Mouse (Mus musculus) forebrain, embryonic 12.5 days (tissue): ENCODE data around the gene Snx9. TPM values are rescaled to one million over a fixed set of nuclear protein-coding genes. Genes with fewer than 3 reads are reported as not detected.
A peak's percentile ranks its signal among the peaks of the same experiment; 100 is the strongest.

Experiments
- ATAC-seq: fragments of 200-750 bp; cut with Nextera tagmentation; 2 replicates; pipeline ENCODE4 v1.8.0; 2017; ENCODE audit warnings: moderate TSS enrichment; ENCODE audit not compliant: low FRiP score
- H3K27ac ChIP-seq: fragments of 300-500 bp; sonication (generic); 2 replicates; pipeline ENCODE4 v1.5.1; 2016; ENCODE audit warnings: mild to moderate bottlenecking
- H3K27me3 ChIP-seq: fragments of 300-500 bp; sonication (generic); 2 replicates; pipeline ENCODE4 v1.6.1; 2016; ENCODE audit warnings: mild to moderate bottlenecking
- H3K36me3 ChIP-seq: fragments of 300-500 bp; sonication (generic); replicated peaks from 2 replicates; pipeline ENCODE4 v1.6.1; 2016; ENCODE audit warnings: mild to moderate bottlenecking
- H3K4me1 ChIP-seq: fragments of 300-500 bp; sonication (generic); 2 replicates; pipeline ENCODE4 v1.6.1; 2016
- H3K4me2 ChIP-seq: fragments of 300-500 bp; sonication (generic); 2 replicates; pipeline ENCODE4 v1.6.1; 2016; ENCODE audit warnings: mild to moderate bottlenecking, moderate library complexity
- H3K4me3 ChIP-seq: fragments of 300-500 bp; sonication (generic); replicated peaks from 2 replicates; pipeline ENCODE4 v1.5.1; 2016; ENCODE audit warnings: mild to moderate bottlenecking
- H3K9ac ChIP-seq: fragments of 300-500 bp; sonication (generic); 2 replicates; pipeline ENCODE4 v1.6.1; 2016; ENCODE audit warnings: mild to moderate bottlenecking
- H3K9me3 ChIP-seq: fragments of 300-500 bp; sonication (generic); 2 replicates; pipeline ENCODE4 v1.6.1; 2016
- WGBS: fragments of 180-500 bp; shearing (Covaris S2); methylation state at CpG from one replicate; pipeline ENCODE4 v1.1.7; 2016; 5-methylcytosine and 5-hydroxymethylcytosine counted together
- polyA plus RNA-seq: library from polyadenylated mRNA; unstranded; fragments of >200 nt; fragmentation: Nextera tagmentation; extraction: Ambion mirVana; gene quantifications from 2 replicates; pipeline ENCODE4 v1.2.1, GENCODE M21; 2016

The Snx9 gene
- polyA plus RNA-seq, 1 experiment from 2014 or later, result 15.1 TPM

GRCm38 (mm10) chr17:5817871-5818270, 23.3 kb upstream of the Snx9 start:
- Histone ChIP-seq H3K4me2 (no peak overlapping the region), H3K9me3 (no peaks in the 10 kb centered on the region), H3K9ac (no peak overlapping the region), H3K4me1 (peaks cover 6% of the 10 kb centered on the region), H3K4me3 (no peak overlapping the region), H3K36me3 (no peaks in the 10 kb centered on the region), H3K27me3 (no peaks in the 10 kb centered on the region), H3K27ac (no peak overlapping the region)
- 98% methylated on average over 2 of the region's 2 CpGs for WGBS
- no peak for ATAC-seq

- Histone ChIP-seq H3K4me3 (no peak overlapping the region), H3K9ac (no peak overlapping the region), H3K4me2 (no peak overlapping the region), H3K36me3 (no peaks in the 10 kb centered on the region), H3K27me3 (no peaks in the 10 kb centered on the region), H3K4me1 (peaks cover 6% of the 10 kb centered on the region), H3K27ac (no peak overlapping the region), H3K9me3 (no peaks in the 10 kb centered on the region)
- WGBS, result 73% methylated on average over 6 of the region's 6 CpGs
- no peak for ATAC-seq
These were observed 22.0 kb upstream of the Snx9 start for GRCm38 (mm10) chr17:5819105-5819504.

GRCm38 (mm10) chr17:5819799-5820201, 21.3 kb upstream of the Snx9 start:
- no peak overlapping the region for H3K27ac ChIP-seq
- H3K9ac ChIP-seq, result no peak overlapping the region
- no peaks in the 10 kb centered on the region for H3K27me3 ChIP-seq
- peaks cover 6% of the 10 kb centered on the region for H3K4me1 ChIP-seq
- 18% methylated on average over 9 of the region's 9 CpGs for WGBS
- no peak for ATAC-seq
- no peaks in the 10 kb centered on the region for H3K9me3 ChIP-seq
- no peak overlapping the region for H3K4me3 ChIP-seq
- H3K4me2 ChIP-seq, result no peak overlapping the region; the same call in 1 of the 2 replicates
- H3K36me3 ChIP-seq, result no peaks in the 10 kb centered on the region

GRCm38 (mm10) chr17:5822541-5822940, 18.6 kb upstream of the Snx9 start:
- Histone ChIP-seq H3K36me3 (no peaks in the 10 kb centered on the region), H3K9me3 (no peaks in the 10 kb centered on the region), H3K4me3 (no peak overlapping the region), H3K9ac (no peak overlapping the region), H3K4me2 (no peak overlapping the region), H3K4me1 (peaks cover 6% of the 10 kb centered on the region), H3K27ac (no peak overlapping the region), H3K27me3 (no peaks in the 10 kb centered on the region)
- ATAC-seq, result no peak
- 83% methylated on average over 2 of the region's 2 CpGs for WGBS

- no peak overlapping the region for H3K27ac ChIP-seq
- H3K9ac ChIP-seq, result no peak overlapping the region
- no peaks in the 10 kb centered on the region for H3K9me3 ChIP-seq
- no peaks in the 10 kb centered on the region for H3K27me3 ChIP-seq
- H3K4me3 ChIP-seq, result no peak overlapping the region
- ATAC-seq, result no peak
- WGBS, result 89% methylated on average over 11 of the region's 11 CpGs
- no peaks in the 10 kb centered on the region for H3K36me3 ChIP-seq
- peaks cover 8% of the 10 kb centered on the region for H3K4me1 ChIP-seq
- no peak overlapping the region for H3K4me2 ChIP-seq
These were observed 18.1 kb upstream of the Snx9 start for GRCm38 (mm10) chr17:5823032-5823431.

GRCm38 (mm10) chr17:5827836-5828582, 13.1 kb upstream of the Snx9 start:
- H3K4me1 ChIP-seq, result peaks cover 12% of the 10 kb centered on the region
- H3K27ac ChIP-seq, result no peak overlapping the region
- ATAC-seq, result no peak; the same call in 1 of the 2 replicates
- H3K4me3 ChIP-seq, result peak overlapping the region; percentile 28
- 2% methylated on average over 14 of the region's 15 CpGs for WGBS
- H3K4me2 ChIP-seq, result peak overlapping the region; percentile 44
- H3K27me3 ChIP-seq, result no peaks in the 10 kb centered on the region
- H3K9ac ChIP-seq, result peak overlapping the region; percentile 21; the same call in 1 of the 2 replicates
- no peaks in the 10 kb centered on the region for H3K9me3 ChIP-seq
- no peaks in the 10 kb centered on the region for H3K36me3 ChIP-seq

GRCm38 (mm10) chr17:5828583-5828836, 12.6 kb upstream of the Snx9 start:
- 3% methylated on average over 3 of the region's 3 CpGs for WGBS
- no peaks in the 10 kb centered on the region for H3K36me3 ChIP-seq
- no peak overlapping the region for H3K27ac ChIP-seq
- ATAC-seq, result no peak
- H3K9ac ChIP-seq, result peak overlapping the region; percentile 21; the same call in 1 of the 2 replicates
- no peaks in the 10 kb centered on the region for H3K27me3 ChIP-seq
- H3K4me3 ChIP-seq, result peak overlapping the region; percentile 28
- H3K9me3 ChIP-seq, result no peaks in the 10 kb centered on the region
- H3K4me2 ChIP-seq, result peak overlapping the region; percentile 44
- H3K4me1 ChIP-seq, result peaks cover 12% of the 10 kb centered on the region

- Histone ChIP-seq H3K4me3 (no peak overlapping the region), H3K9me3 (no peaks in the 10 kb centered on the region), H3K27me3 (no peaks in the 10 kb centered on the region), H3K4me2 (no peak overlapping the region), H3K36me3 (no peaks in the 10 kb centered on the region), H3K9ac (no peak overlapping the region), H3K4me1 (peaks cover 12% of the 10 kb centered on the region), H3K27ac (no peak overlapping the region)
- 44% methylated on average over 3 of the region's 3 CpGs for WGBS
- no peak for ATAC-seq
These were observed 12.2 kb upstream of the Snx9 start for GRCm38 (mm10) chr17:5828944-5829343.

- H3K27ac ChIP-seq, result no peak overlapping the region
- no peaks in the 10 kb centered on the region for H3K36me3 ChIP-seq
- H3K27me3 ChIP-seq, result no peaks in the 10 kb centered on the region
- H3K4me2 ChIP-seq, result no peak overlapping the region
- WGBS, result 65% methylated on average over 3 of the region's 3 CpGs
- ATAC-seq, result no peak
- H3K4me1 ChIP-seq, result peaks cover 12% of the 10 kb centered on the region
- no peak overlapping the region for H3K4me3 ChIP-seq
- H3K9me3 ChIP-seq, result no peaks in the 10 kb centered on the region
- no peak overlapping the region for H3K9ac ChIP-seq
These were observed 11.2 kb upstream of the Snx9 start for GRCm38 (mm10) chr17:5829930-5830329.

GRCm38 (mm10) chr17:5830382-5830781, 10.7 kb upstream of the Snx9 start:
- Histone ChIP-seq H3K27ac (no peak overlapping the region), H3K27me3 (no peaks in the 10 kb centered on the region), H3K4me2 (no peak overlapping the region), H3K9me3 (no peaks in the 10 kb centered on the region), H3K36me3 (no peaks in the 10 kb centered on the region), H3K9ac (no peak overlapping the region), H3K4me3 (no peak overlapping the region), H3K4me1 (peaks cover 12% of the 10 kb centered on the region)
- 92% methylated on average over 2 of the region's 2 CpGs for WGBS
- ATAC-seq, result no peak

GRCm38 (mm10) chr17:5830832-5831231, 10.3 kb upstream of the Snx9 start:
- no peak overlapping the region for H3K4me3 ChIP-seq
- peaks cover 12% of the 10 kb centered on the region for H3K4me1 ChIP-seq
- no peak overlapping the region for H3K9ac ChIP-seq
- H3K27ac ChIP-seq, result no peak overlapping the region
- no peak overlapping the region for H3K4me2 ChIP-seq
- no peaks in the 10 kb centered on the region for H3K27me3 ChIP-seq
- WGBS, result 92% methylated on average over 5 of the region's 5 CpGs
- H3K36me3 ChIP-seq, result no peaks in the 10 kb centered on the region
- ATAC-seq, result no peak
- no peaks in the 10 kb centered on the region for H3K9me3 ChIP-seq

- H3K27me3 ChIP-seq, result no peaks in the 10 kb centered on the region
- no peak overlapping the region for H3K4me3 ChIP-seq
- H3K27ac ChIP-seq, result no peak overlapping the region
- no peak overlapping the region for H3K9ac ChIP-seq
- no peak overlapping the region for H3K4me2 ChIP-seq
- no peak for ATAC-seq
- H3K36me3 ChIP-seq, result no peaks in the 10 kb centered on the region
- 85% methylated on average over 1 of the region's 1 CpGs for WGBS
- no peaks in the 10 kb centered on the region for H3K9me3 ChIP-seq
- H3K4me1 ChIP-seq, result peaks cover 12% of the 10 kb centered on the region
These were observed 9.8 kb upstream of the Snx9 start for GRCm38 (mm10) chr17:5831257-5831806.

- Histone ChIP-seq H3K27me3 (no peaks in the 10 kb centered on the region), H3K9me3 (no peaks in the 10 kb centered on the region), H3K4me2 (no peak overlapping the region), H3K9ac (no peak overlapping the region), H3K4me3 (no peak overlapping the region), H3K36me3 (no peaks in the 10 kb centered on the region), H3K27ac (no peak overlapping the region), H3K4me1 (no peaks in the 10 kb centered on the region)
- WGBS, result 83% methylated on average over 3 of the region's 3 CpGs
- no peak for ATAC-seq
These were observed 7.0 kb upstream of the Snx9 start for GRCm38 (mm10) chr17:5834166-5834565.
